Mouse (Mus musculus) bone marrow, adult 2 months (tissue): ENCODE results near the gene Slc25a16. TPM values are rescaled to one million over a fixed set of nuclear protein-coding genes. Genes with fewer than 3 reads are reported as not detected.

Experiments used
- H3K27ac ChIP-seq: fragments of 200-500 bp; 2 replicates; pipeline ENCODE4 v1.5.1; 2012; ENCODE audit warnings: low read depth, mild to moderate bottlenecking, control low read depth, inconsistent platforms, low read length; ENCODE audit not compliant: control insufficient read depth, poor library complexity, insufficient read depth
- H3K4me1 ChIP-seq: fragments of 200-500 bp; 2 replicates; pipeline ENCODE4 v1.6.1; 2011; ENCODE audit warnings: low read length; ENCODE audit not compliant: control insufficient read depth, insufficient read depth
- H3K4me3 ChIP-seq: fragments of 200-500 bp; replicated peaks from 2 replicates; pipeline ENCODE3; 2011; ENCODE audit warnings: mild to moderate bottlenecking, low read depth, low read length, control low read depth; ENCODE audit not compliant: control insufficient read depth
- CTCF ChIP-seq: fragments of 200-500 bp; IDR thresholded peaks from 2 replicates; pipeline ENCODE4 v1.5.1; 2011; ENCODE audit warnings: low read length, control low read depth; ENCODE audit not compliant: control insufficient read depth, insufficient read depth
- POLR2A ChIP-seq: fragments of 200-500 bp; IDR thresholded peaks from 2 replicates; pipeline ENCODE4 v1.6.1; 2011; ENCODE audit warnings: low read depth, mild to moderate bottlenecking, control low read depth, low read length, borderline replicate concordance; ENCODE audit not compliant: control insufficient read depth
- WGBS: fragments of 180-500 bp; shearing (Covaris S2); methylation state at CpG from one replicate; pipeline ENCODE4 v1.1.7; 2018; 5-methylcytosine and 5-hydroxymethylcytosine counted together
- polyA plus RNA-seq: library from polyadenylated mRNA; stranded (reverse); fragments of >200 nt; gene quantifications from 2 replicates; pipeline ENCODE4 v1.2.4, GENCODE M21; 2011; ENCODE audit warnings: low replicate concordance; ENCODE audit not compliant: missing spikeins, insufficient read depth, insufficient read length

Gene Slc25a16
- polyA plus RNA-seq, result 5.6 and 7.3 TPM in 2 replicates

- WGBS, result 4% methylated on average over 50 of the region's 50 CpGs
- peak within 1 kb of the TSS; percentile 91 for H3K4me3 ChIP-seq
- TF ChIP-seq CTCF (no peak), POLR2A (peak; percentile 76; the same call in 1 of the 2 replicates)
- peaks cover 3% of the 10 kb centered on the region for H3K4me1 ChIP-seq
- peak within 1 kb of the TSS; percentile 84 for H3K27ac ChIP-seq
These were observed at the start of gene Slc25a16 for GRCm38 (mm10) chr10:62919925-62920765. Gene Slc25a16 (plus strand): TSS chr10:62920633.

- Histone ChIP-seq H3K27ac (no peak overlapping the region), H3K4me1 (no peaks in the 10 kb centered on the region), H3K4me3 (no peak overlapping the region)
- WGBS, result 72% methylated on average over 4 of the region's 4 CpGs
- no peak for TF ChIP-seq CTCF
- TF ChIP-seq POLR2A, result no peak
These were observed 45.6 kb upstream of the Slc25a16 start for GRCm38 (mm10) chr10:62874828-62875227.

- TF ChIP-seq CTCF (no peak), POLR2A (no peak)
- no peak overlapping the region for H3K27ac ChIP-seq
- 83% methylated on average over 4 of the region's 4 CpGs for WGBS
- H3K4me1 ChIP-seq, result no peaks in the 10 kb centered on the region
- no peak overlapping the region for H3K4me3 ChIP-seq
These were observed 44.9 kb upstream of the Slc25a16 start for GRCm38 (mm10) chr10:62875565-62875964.

GRCm38 (mm10) chr10:62878056-62878455 lies 42.4 kb upstream of the Slc25a16 start:
- 86% methylated on average over 13 of the region's 13 CpGs for WGBS
- no peaks in the 10 kb centered on the region for H3K4me1 ChIP-seq
- no peak overlapping the region for H3K27ac ChIP-seq
- TF ChIP-seq CTCF (no peak), POLR2A (no peak)
- H3K4me3 ChIP-seq, result no peak overlapping the region

GRCm38 (mm10) chr10:62881211-62881610 lies 39.2 kb upstream of the Slc25a16 start:
- peak; percentile 61 for TF ChIP-seq CTCF
- no peak for TF ChIP-seq POLR2A
- no peak overlapping the region for H3K4me3 ChIP-seq
- no peak overlapping the region for H3K27ac ChIP-seq
- no peaks in the 10 kb centered on the region for H3K4me1 ChIP-seq
- WGBS, result 39% methylated on average over 5 of the region's 5 CpGs

- TF ChIP-seq POLR2A, result no peak
- TF ChIP-seq CTCF, result no peak
- Histone ChIP-seq H3K4me3 (no peak overlapping the region), H3K4me1 (no peaks in the 10 kb centered on the region; the same call in 1 of the 2 replicates), H3K27ac (no peak overlapping the region)
- WGBS, result 17% methylated on average over 9 of the region's 9 CpGs
These were observed 36.5 kb upstream of the Slc25a16 start for GRCm38 (mm10) chr10:62883933-62884372.

- TF ChIP-seq CTCF (no peak), POLR2A (no peak)
- 78% methylated on average over 1 of the region's 1 CpGs for WGBS
- no peak overlapping the region for H3K4me3 ChIP-seq
- no peaks in the 10 kb centered on the region; the same call in 1 of the 2 replicates for H3K4me1 ChIP-seq
- H3K27ac ChIP-seq, result no peak overlapping the region
These were observed 35.9 kb upstream of the Slc25a16 start for GRCm38 (mm10) chr10:62884517-62884916.

GRCm38 (mm10) chr10:62885460-62885859 lies 35.0 kb upstream of the Slc25a16 start:
- Histone ChIP-seq H3K27ac (no peak overlapping the region), H3K4me3 (no peak overlapping the region), H3K4me1 (no peaks in the 10 kb centered on the region; the same call in 1 of the 2 replicates)
- TF ChIP-seq CTCF (no peak), POLR2A (no peak)
- 37% methylated on average over 10 of the region's 10 CpGs for WGBS
